Mouse (Mus musculus): Measurements from ENCODE around the gene Zfp78. TPM values are rescaled to one million over a fixed set of nuclear protein-coding genes. Genes with fewer than 3 reads are reported as not detected.
"Not testable (repeated sequence)": the region's sequence is repeated elsewhere in the genome, so short reads cannot be mapped to it uniquely, and the experiment has no call there.

The Zfp78 gene
- 1 to 10 TPM; 2.9 to 3.1 TPM for total RNA-seq (2021)
- long read RNA-seq, experiment 1, partial matches to known transcripts: 1 of 4 reads
- long read RNA-seq, experiment 1, other reads (novel, unspliced or antisense): 3 of 4 reads
- long read RNA-seq, experiment 2, partial matches to known transcripts: 2 of 6 reads
- long read RNA-seq, experiment 2, other reads (novel, unspliced or antisense): 3 of 6 reads

- intact Hi-C loops (cut with DNase I): loop anchor here (5.0 kb wide), 2 partner anchors 54 to 69 kb away; no protein-coding TSS in a partner anchor
- DNase-seq (ENCODE audit: low spot score in 2 of 2): peak in 1 of 2 experiments; percentile 86
These were observed at the start of gene Zfp78 for GRCm38 (mm10) chr7:6363047-6363488. Gene Zfp78, plus strand, starts transcription at chr7:6363280.

GRCm38 (mm10) chr7:6330458-6331232, 32.4 kb upstream of the Zfp78 start:
- intact Hi-C loops (cut with DNase I): no loop called here
- peak; percentile 40 to 81 for DNase-seq (ENCODE audit: low spot score in 2 of 2)

GRCm38 (mm10) chr7:6331233-6331956, 31.7 kb upstream of the Zfp78 start, which contains the start of gene Zfp583:
Gene Zfp583, minus strand, starts transcription at chr7:6331285.
- intact Hi-C loops (cut with DNase I): no loop called here
- peak; percentile 89 to 90 for DNase-seq (ENCODE audit: low spot score in 2 of 2)

GRCm38 (mm10) chr7:6339865-6340264, 23.2 kb upstream of the Zfp78 start:
- no peak for DNase-seq (ENCODE audit: low spot score in 2 of 2)
- intact Hi-C loops (cut with DNase I): no loop called here

GRCm38 (mm10) chr7:6343501-6344071, 19.5 kb upstream of the Zfp78 start, which contains the start of gene Gm3854:
Gene Gm3854, plus strand, starts transcription at chr7:6343759.
- peak; percentile 79 to 81 for DNase-seq (ENCODE audit: low spot score in 2 of 2)
- intact Hi-C loops (cut with DNase I): no loop called here

- intact Hi-C loops (cut with DNase I): no loop called here
- DNase-seq (ENCODE audit: low spot score in 2 of 2): no peak
These were observed 19.0 kb upstream of the Zfp78 start for GRCm38 (mm10) chr7:6344124-6344523.

GRCm38 (mm10) chr7:6358121-6358520, 5.0 kb upstream of the Zfp78 start:
- intact Hi-C loops (cut with DNase I): loop anchor here (10.0 kb wide), 2 partner anchors 347 to 577 kb away; no protein-coding TSS in a partner anchor
- no peak for DNase-seq (ENCODE audit: low spot score in 2 of 2)

- peak; percentile 35 to 55 for DNase-seq (ENCODE audit: low spot score in 2 of 2)
- intact Hi-C loops (cut with DNase I): loop anchor here (10.0 kb wide), 2 partner anchors 346 to 576 kb away; no protein-coding TSS in a partner anchor
These were observed 4.0 kb upstream of the Zfp78 start for GRCm38 (mm10) chr7:6358937-6359590.

- no peak for DNase-seq (ENCODE audit: low spot score in 2 of 2)
- intact Hi-C loops (cut with DNase I): loop anchor here (5.0 kb wide), 2 partner anchors 57 to 72 kb away; no protein-coding TSS in a partner anchor
These were observed 2.5 kb upstream of the Zfp78 start for GRCm38 (mm10) chr7:6360477-6361060.

- intact Hi-C loops (cut with DNase I): loop anchor here (5.0 kb wide), 2 partner anchors 56 to 71 kb away; no protein-coding TSS in a partner anchor
- DNase-seq (ENCODE audit: low spot score in 2 of 2): no peak
These were observed 1.3 kb upstream of the Zfp78 start for GRCm38 (mm10) chr7:6361756-6362155.

- intact Hi-C loops (cut with DNase I): loop anchor here (5.0 kb wide), 2 partner anchors 55 to 70 kb away; no protein-coding TSS in a partner anchor
- DNase-seq (ENCODE audit: low spot score in 2 of 2): peak; percentile 98 to 99
These were observed 623 bp upstream of the Zfp78 start for GRCm38 (mm10) chr7:6362268-6363046.

- DNase-seq (ENCODE audit: low spot score in 2 of 2): no peak
- intact Hi-C loops (cut with DNase I): loop anchor here (5.0 kb wide), 2 partner anchors 53 to 68 kb away; no protein-coding TSS in a partner anchor
These were observed 1.7 kb downstream of the Zfp78 start for GRCm38 (mm10) chr7:6364761-6365160.

- intact Hi-C loops (cut with DNase I): no loop called here
- no peak for DNase-seq (ENCODE audit: low spot score in 2 of 2)
These were observed 4.1 kb downstream of the Zfp78 start for GRCm38 (mm10) chr7:6367185-6367584.

- intact Hi-C loops (cut with DNase I); DNase-seq (ENCODE audit: low spot score in 2 of 2): not testable (repeated sequence)
These were observed 5.1 kb downstream of the Zfp78 start for GRCm38 (mm10) chr7:6368146-6368545.

- DNase-seq (ENCODE audit: low spot score in 2 of 2): no peak
- intact Hi-C loops (cut with DNase I): no loop called here
These were observed 6.4 kb downstream of the Zfp78 start for GRCm38 (mm10) chr7:6369460-6369859.

- intact Hi-C loops (cut with DNase I): no loop called here
- no peak for DNase-seq (ENCODE audit: low spot score in 2 of 2)
These were observed 9.9 kb downstream of the Zfp78 start for GRCm38 (mm10) chr7:6372993-6373392.

GRCm38 (mm10) chr7:6378441-6378840, 15.4 kb downstream of the Zfp78 start:
- intact Hi-C loops (cut with DNase I): loop anchor here (5.0 kb wide), 1 partner anchor 399 kb away; no protein-coding TSS in a partner anchor
- DNase-seq (ENCODE audit: low spot score in 2 of 2): peak; percentile 68 to 69

GRCm38 (mm10) chr7:6381431-6381830, 18.4 kb downstream of the Zfp78 start:
- no peak for DNase-seq (ENCODE audit: low spot score in 2 of 2)

More at GRCm38 (mm10) chr7:6381431-6381830, 18.4 kb downstream of the Zfp78 start:
- intact Hi-C loops (cut with DNase I): no loop called here
